Mouse (Mus musculus): Measurements from ENCODE around the gene Rnase13. TPM values are rescaled to one million over a fixed set of nuclear protein-coding genes. Genes with fewer than 3 reads are reported as not detected.

Gene Rnase13
- not detected for total RNA-seq (2023)

DNA sequence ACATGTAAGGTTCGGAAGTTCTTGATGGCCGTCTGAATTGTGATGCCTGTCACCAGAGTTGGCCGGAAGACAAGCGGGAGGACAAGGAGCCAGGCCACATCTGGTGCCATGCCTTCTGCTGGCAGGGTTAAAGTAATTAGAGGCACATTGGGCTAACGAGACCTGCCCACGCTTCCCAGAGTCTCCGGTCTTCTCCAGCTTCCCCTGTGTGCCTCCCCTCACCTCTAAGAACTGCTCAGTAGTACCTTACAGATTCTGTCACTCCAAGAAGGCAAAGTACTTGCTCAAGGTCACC is at the start of gene Rnase13:
Gene Rnase13, minus strand, starts transcription at position 203 of the 295 bp plus-strand sequence.

DNA sequence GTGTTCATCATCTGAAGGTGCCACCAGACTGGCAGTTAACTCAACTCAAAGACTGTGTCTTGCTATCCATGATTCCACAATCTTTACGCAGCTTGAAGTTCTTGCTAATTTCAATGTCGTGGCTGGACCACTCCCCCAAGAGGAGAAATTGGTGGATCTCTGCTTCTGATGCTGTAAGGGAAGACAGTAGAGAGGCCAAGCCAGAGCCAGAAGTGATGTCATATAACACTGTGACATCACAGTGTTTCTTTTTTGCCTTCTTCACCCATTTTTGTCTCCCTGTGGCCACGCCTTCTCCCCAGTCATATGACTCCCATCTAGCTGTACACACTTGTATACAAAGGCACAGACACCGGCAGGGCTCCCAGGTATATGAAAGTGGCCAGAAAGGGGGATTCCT is 4.4 kb downstream of the Rnase13 start, which contains the start of gene Tppp2:
Gene Tppp2, plus strand, starts transcription at position 301 of the 400 bp plus-strand sequence.

DNA sequence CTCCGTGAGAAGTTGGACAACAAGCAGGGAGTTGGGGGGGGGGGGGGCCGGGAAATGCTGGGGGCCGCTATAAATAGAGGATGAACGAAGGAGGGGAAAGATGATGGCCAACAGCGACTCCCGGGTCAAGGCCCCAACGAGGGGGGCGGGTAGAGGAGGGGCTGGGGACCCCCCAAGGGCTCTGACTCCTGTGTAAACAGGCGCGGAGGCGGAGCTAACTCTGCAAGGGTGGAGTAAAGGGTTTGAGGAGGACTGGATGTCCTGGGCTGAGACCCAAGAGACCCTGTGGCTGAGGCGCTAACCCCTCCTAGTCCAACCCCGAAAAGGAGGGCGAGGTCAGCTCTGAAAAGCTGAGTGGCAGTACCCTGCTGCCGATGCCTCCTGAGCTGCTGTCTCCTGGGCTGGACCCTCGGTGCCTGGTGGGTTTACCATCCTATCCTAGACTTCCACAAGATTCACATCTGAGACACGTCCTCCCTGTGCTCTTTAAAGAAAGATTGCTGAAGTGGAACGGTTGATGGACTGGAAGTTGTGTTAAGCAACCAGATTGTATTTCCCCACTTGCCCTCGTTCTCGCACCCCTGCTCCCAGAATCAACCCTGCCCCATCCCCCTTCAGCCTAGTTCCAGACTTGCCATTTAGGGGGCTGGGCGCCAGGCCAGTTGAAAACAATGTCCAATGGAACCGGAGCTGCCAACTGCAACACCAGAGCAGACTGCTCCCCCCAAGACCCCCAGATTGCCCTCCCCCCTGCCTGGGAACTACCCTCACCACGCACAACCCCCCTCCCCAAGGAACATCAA is 8.4 kb downstream of the Rnase13 start, which contains the start of gene Ndrg2:
Gene Ndrg2, minus strand, starts transcription at position 199 of the 803 bp plus-strand sequence.

DNA sequence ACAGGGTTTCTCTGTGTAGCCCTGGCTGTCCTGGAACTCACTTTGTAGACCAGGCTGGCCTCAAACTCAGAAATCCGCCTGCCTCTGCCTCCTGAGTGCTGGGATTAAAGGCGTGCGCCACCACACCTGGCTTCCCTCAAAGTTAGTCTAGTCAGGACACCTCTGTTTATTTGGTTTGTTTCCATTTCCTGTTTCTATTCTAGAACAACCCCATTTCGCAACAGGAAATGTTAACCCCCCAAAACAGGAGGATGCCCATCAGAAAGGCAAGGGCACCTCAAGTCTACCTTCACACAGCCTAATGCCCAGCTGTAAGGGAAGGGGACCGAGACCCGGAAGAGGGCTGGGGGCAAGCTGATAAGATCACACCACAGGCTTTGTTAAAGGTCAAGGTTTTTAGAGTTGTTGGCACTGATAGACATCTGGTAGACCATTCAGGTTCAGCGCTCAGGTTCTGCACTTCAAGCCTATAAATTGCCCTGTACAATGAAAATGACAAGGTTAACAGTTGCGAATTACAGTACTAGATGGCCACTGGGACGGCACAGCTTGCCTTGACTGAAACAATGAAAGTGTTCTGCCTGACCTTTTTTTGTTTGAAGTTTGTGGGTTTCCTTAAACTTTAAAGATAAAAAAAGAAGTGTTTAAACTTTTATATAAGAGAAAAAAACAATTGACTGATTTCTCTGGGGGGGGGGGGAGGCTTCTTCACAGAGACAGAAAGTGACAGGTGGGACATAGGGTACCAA is 30.2 kb downstream of the Rnase13 start, which contains the start of gene Slc39a2:
Gene Slc39a2, plus strand, starts transcription at position 699 of the 749 bp plus-strand sequence.

DNA sequence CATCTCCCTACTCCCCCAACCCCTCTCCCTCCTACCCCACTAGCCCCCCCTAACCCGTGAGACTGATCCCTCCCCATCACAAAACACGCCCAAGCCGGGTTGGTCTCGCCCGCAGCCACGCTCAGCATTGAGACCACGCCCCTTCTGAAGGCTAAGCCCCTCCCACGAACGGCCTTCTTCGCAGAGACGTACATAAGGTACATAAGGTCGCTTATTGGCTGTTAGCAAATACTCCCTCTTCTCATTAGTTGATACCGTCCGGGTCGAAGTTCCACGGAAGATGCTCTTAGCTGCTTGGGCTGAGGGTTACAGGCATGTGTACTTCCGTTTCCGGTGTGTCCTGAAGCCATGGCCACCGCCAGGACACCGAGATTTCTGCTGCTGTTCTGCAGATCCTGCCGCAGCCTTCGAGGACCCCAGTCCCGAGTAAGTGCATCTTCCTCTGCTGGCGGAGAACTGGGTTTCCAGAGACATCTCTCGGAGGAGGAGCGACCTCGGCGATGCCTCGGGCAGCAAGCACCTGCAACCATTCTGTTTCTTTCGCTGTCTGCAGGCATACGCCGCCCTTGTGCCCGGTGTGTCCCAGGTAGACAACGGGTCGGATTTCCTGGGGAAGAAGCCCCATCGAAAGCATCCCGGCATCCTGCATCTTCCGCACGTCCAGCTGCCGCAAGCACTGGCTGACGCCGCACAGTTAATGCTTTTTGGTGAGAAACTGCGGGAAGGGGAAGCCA is 37.8 kb downstream of the Rnase13 start, which contains the start of gene Mettl17:
Gene Mettl17, plus strand, starts transcription at position 245 of the 734 bp plus-strand sequence.

Other genes starting within 250 kb of the Rnase13 start
- gene Gm17079, start 227.3 kb downstream of the Rnase13 start, total RNA-seq (2023) = not detected
- gene Gm5800, start 205.6 kb downstream of the Rnase13 start, total RNA-seq (2023) = not detected
- not detected for gene Ang4, start 149.2 kb downstream of the Rnase13 start, total RNA-seq (2023)
- not detected for gene AY358078, start 122.7 kb downstream of the Rnase13 start, total RNA-seq (2023)
- gene Ear6, start 69.1 kb downstream of the Rnase13 start, total RNA-seq (2023) = not detected
- 51.4 TPM for gene Mettl17, start 37.9 kb downstream of the Rnase13 start, total RNA-seq (2023)
- gene Slc39a2, start 29.9 kb downstream of the Rnase13 start, total RNA-seq (2023) = 0.67 TPM
- 12.7 TPM for gene Ndrg2, start 8.6 kb downstream of the Rnase13 start, total RNA-seq (2023)
- not detected for gene Tppp2, start 4.3 kb downstream of the Rnase13 start, total RNA-seq (2023)
- gene Arhgef40, start 61.9 kb upstream of the Rnase13 start, total RNA-seq (2023) = 0.70 TPM
- not detected for gene Tmem253, start 92.9 kb upstream of the Rnase13 start, total RNA-seq (2023)
- gene Zfp219, start 98.0 kb upstream of the Rnase13 start, total RNA-seq (2023) = 12.9 TPM
- gene Olfr221, start 119.7 kb upstream of the Rnase13 start, total RNA-seq (2023) = not detected
- gene Hnrnpc, start 181.3 kb upstream of the Rnase13 start, total RNA-seq (2023) = 508 TPM
- 16.8 TPM for gene Rpgrip1, start 187.9 kb upstream of the Rnase13 start, total RNA-seq (2023)

Measured in CD4-positive naive resting alpha-beta T cell, adult 76 days (primary cell).